Mouse (Mus musculus): ENCODE results near the gene Cfap126. TPM values are rescaled to one million over a fixed set of nuclear protein-coding genes. Genes with fewer than 3 reads are reported as not detected.

The Cfap126 gene
- polyA plus RNA-seq, 1 experiment from 2014 or later, result 14.1 TPM

GRCm38 (mm10) chr1:171097136-171097535 is 16.6 kb upstream of the Cfap126 start:
- Histone ChIP-seq H3K36me3 (no peaks in the 10 kb centered on the region), H3K9me3 (no peaks in the 10 kb centered on the region), H3K4me2 (no peak overlapping the region), H3K9ac (no peak overlapping the region), H3K4me1 (replicated peaks) (peaks cover 8% of the 10 kb centered on the region; the same call in 1 of the 2 replicates), H3K27me3 (no peaks in the 10 kb centered on the region; the same call in 1 of the 2 replicates), H3K27ac (replicated peaks) (no peak overlapping the region), H3K4me3 (no peak overlapping the region)
- no peak for ATAC-seq (ENCODE audit: low FRiP score, low read depth)

- Histone ChIP-seq H3K4me2 (no peak overlapping the region), H3K27ac (replicated peaks) (no peak overlapping the region), H3K27me3 (no peaks in the 10 kb centered on the region; the same call in 1 of the 2 replicates), H3K4me3 (no peak overlapping the region), H3K4me1 (replicated peaks) (peaks cover 8% of the 10 kb centered on the region; the same call in 1 of the 2 replicates), H3K36me3 (no peaks in the 10 kb centered on the region), H3K9ac (no peak overlapping the region), H3K9me3 (no peaks in the 10 kb centered on the region)
- WGBS, result 56% methylated on average over 2 of the region's 2 CpGs
- no peak for ATAC-seq (ENCODE audit: low FRiP score, low read depth)
These were observed 16.1 kb upstream of the Cfap126 start for GRCm38 (mm10) chr1:171097612-171098011.

GRCm38 (mm10) chr1:171101033-171101432 is 12.7 kb upstream of the Cfap126 start:
- no peak overlapping the region for H3K27ac ChIP-seq (replicated peaks)
- WGBS, result 40% methylated on average over 2 of the region's 2 CpGs
- 0 out of 2 replicates have a peak overlapping the region, but pooled peaks have one; percentile 70 for H3K4me2 ChIP-seq

GRCm38 (mm10) chr1:171101733-171102546 is 11.8 kb upstream of the Cfap126 start:
- H3K4me2 ChIP-seq, result peak overlapping the region; percentile 70
- H3K27me3 ChIP-seq, result no peaks in the 10 kb centered on the region
- H3K4me1 ChIP-seq (replicated peaks), result peaks cover 12% of the 10 kb centered on the region
- H3K9me3 ChIP-seq, result no peaks in the 10 kb centered on the region
- under 1% methylated on average over 40 of the region's 40 CpGs for WGBS
- H3K36me3 ChIP-seq, result no peaks in the 10 kb centered on the region
- peak overlapping the region; percentile 87 for H3K9ac ChIP-seq
- peak overlapping the region; percentile 91 for H3K27ac ChIP-seq (replicated peaks)
- peak; percentile 87 for ATAC-seq (ENCODE audit: low FRiP score, low read depth)
- H3K4me3 ChIP-seq, result peak overlapping the region; percentile 84

More at GRCm38 (mm10) chr1:171101033-171101432, 12.7 kb upstream of the Cfap126 start:
- no peaks in the 10 kb centered on the region for H3K36me3 ChIP-seq
- peaks cover 16% of the 10 kb centered on the region for H3K4me1 ChIP-seq (replicated peaks)
- no peak overlapping the region for H3K9ac ChIP-seq
- H3K9me3 ChIP-seq, result no peaks in the 10 kb centered on the region
- peak overlapping the region; percentile 84; the same call in 1 of the 2 replicates for H3K4me3 ChIP-seq
- no peak for ATAC-seq (ENCODE audit: low FRiP score, low read depth)
- H3K27me3 ChIP-seq, result no peaks in the 10 kb centered on the region

- WGBS, result under 1% methylated on average over 35 of the region's 35 CpGs
- H3K27ac ChIP-seq (replicated peaks), result peak overlapping the region; percentile 91
- ATAC-seq (ENCODE audit: low FRiP score, low read depth), result peak; percentile 93
- peak overlapping the region; percentile 87 for H3K9ac ChIP-seq
- no peaks in the 10 kb centered on the region for H3K36me3 ChIP-seq
- H3K4me1 ChIP-seq (replicated peaks), result peaks cover 12% of the 10 kb centered on the region
- H3K4me3 ChIP-seq, result peak overlapping the region; percentile 84
- H3K9me3 ChIP-seq, result no peaks in the 10 kb centered on the region
- H3K4me2 ChIP-seq, result peak overlapping the region; percentile 70
- H3K27me3 ChIP-seq, result no peaks in the 10 kb centered on the region
These were observed 11.1 kb upstream of the Cfap126 start for GRCm38 (mm10) chr1:171102547-171103177.

GRCm38 (mm10) chr1:171103179-171103840 is 10.4 kb upstream of the Cfap126 start:
- H3K27ac ChIP-seq (replicated peaks), result peak overlapping the region; percentile 48; the same call in 1 of the 2 replicates
- H3K4me1 ChIP-seq (replicated peaks), result peaks cover 12% of the 10 kb centered on the region
- no peak; the same call in 1 of the 2 replicates for ATAC-seq (ENCODE audit: low FRiP score, low read depth)

GRCm38 (mm10) chr1:171105226-171105625 is 8.5 kb upstream of the Cfap126 start:
- no peaks in the 10 kb centered on the region for H3K9me3 ChIP-seq
- WGBS, result 75% methylated on average over 6 of the region's 6 CpGs
- no peak overlapping the region for H3K9ac ChIP-seq
- no peak overlapping the region for H3K27ac ChIP-seq (replicated peaks)
- no peak overlapping the region for H3K4me2 ChIP-seq
- ATAC-seq (ENCODE audit: low FRiP score, low read depth), result no peak
- H3K4me1 ChIP-seq (replicated peaks), result peaks cover 20% of the 10 kb centered on the region
- no peaks in the 10 kb centered on the region for H3K36me3 ChIP-seq
- no peaks in the 10 kb centered on the region for H3K27me3 ChIP-seq
- H3K4me3 ChIP-seq, result no peak overlapping the region

More at GRCm38 (mm10) chr1:171103179-171103840, 10.4 kb upstream of the Cfap126 start:
- Histone ChIP-seq H3K4me2 (peak overlapping the region; percentile 70), H3K9me3 (no peaks in the 10 kb centered on the region), H3K9ac (peak overlapping the region; percentile 20; the same call in 1 of the 2 replicates), H3K27me3 (no peaks in the 10 kb centered on the region), H3K36me3 (no peaks in the 10 kb centered on the region), H3K4me3 (peak overlapping the region; percentile 84)
- WGBS, result 11% methylated on average over 10 of the region's 10 CpGs

- no peaks in the 10 kb centered on the region for H3K36me3 ChIP-seq
- WGBS, result 40% methylated on average over 9 of the region's 9 CpGs
- no peaks in the 10 kb centered on the region for H3K9me3 ChIP-seq
- no peak for ATAC-seq (ENCODE audit: low FRiP score, low read depth)
- H3K4me2 ChIP-seq, result peak overlapping the region; percentile 16; the same call in 1 of the 2 replicates
- no peak overlapping the region for H3K27ac ChIP-seq (replicated peaks)
- H3K9ac ChIP-seq, result no peak overlapping the region
- no peak overlapping the region for H3K4me3 ChIP-seq
- no peaks in the 10 kb centered on the region for H3K27me3 ChIP-seq
- H3K4me1 ChIP-seq (replicated peaks), result peaks cover 36% of the 10 kb centered on the region
These were observed 4.1 kb upstream of the Cfap126 start for GRCm38 (mm10) chr1:171109620-171110019.

- peak; percentile 71 for ATAC-seq (ENCODE audit: low FRiP score, low read depth)
- peak overlapping the region; percentile 70 for H3K4me2 ChIP-seq
- H3K27me3 ChIP-seq, result no peaks in the 10 kb centered on the region
- peak overlapping the region; percentile 61 for H3K4me3 ChIP-seq
- H3K4me1 ChIP-seq (replicated peaks), result peaks cover 36% of the 10 kb centered on the region
- WGBS, result 7% methylated on average over 15 of the region's 15 CpGs
- no peaks in the 10 kb centered on the region for H3K36me3 ChIP-seq
- peak overlapping the region; percentile 33 for H3K9ac ChIP-seq
- H3K9me3 ChIP-seq, result no peaks in the 10 kb centered on the region
- H3K27ac ChIP-seq (replicated peaks), result peak overlapping the region; percentile 77
These were observed 3.1 kb upstream of the Cfap126 start for GRCm38 (mm10) chr1:171110659-171111019.

GRCm38 (mm10) chr1:171111020-171111780 is 2.5 kb upstream of the Cfap126 start:
- Histone ChIP-seq H3K4me1 (replicated peaks) (peaks cover 36% of the 10 kb centered on the region), H3K9ac (peak overlapping the region; percentile 46), H3K27me3 (no peaks in the 10 kb centered on the region), H3K4me3 (peak overlapping the region; percentile 61), H3K4me2 (peak overlapping the region; percentile 70), H3K27ac (replicated peaks) (peak overlapping the region; percentile 77), H3K9me3 (no peaks in the 10 kb centered on the region), H3K36me3 (no peaks in the 10 kb centered on the region)
- 0% methylated on average over 38 of the region's 38 CpGs for WGBS
- ATAC-seq (ENCODE audit: low FRiP score, low read depth), result peak; percentile 92

Measured in hindbrain, embryonic 15.5 days (tissue).